Mouse (Mus musculus): ENCODE measurements at regions not wholly inside any gene's neighbourhood (a gene's known extent, or its start where the extent isn't known, plus 50 kb on each side); places are given as distances from the start of the nearest gene placed in this dataset.

- H3K36me3 ChIP-seq: no peaks in the 10 kb centered on the region
- no peaks in the 10 kb centered on the region for H3K9me3 ChIP-seq
- no peaks in the 10 kb centered on the region for H3K4me1 ChIP-seq (replicated peaks)
- no peak overlapping the region for H3K4me2 ChIP-seq (replicated peaks)
- 83% methylated on average over 9 of the region's 9 CpGs for WGBS
- ATAC-seq: no peak
- H3K27me3 ChIP-seq (replicated peaks): no peaks in the 10 kb centered on the region
- H3K4me3 ChIP-seq (replicated peaks): no peak overlapping the region
- no peak overlapping the region for H3K27ac ChIP-seq
- no peak overlapping the region for H3K9ac ChIP-seq
These were observed 55.1 kb upstream of the Tab2 start for GRCm38 (mm10) chr10:8011138-8011537.

- no peak for ATAC-seq
- Histone ChIP-seq H3K9ac (no peak overlapping the region), H3K4me2 (replicated peaks) (no peak overlapping the region), H3K27me3 (replicated peaks) (no peaks in the 10 kb centered on the region), H3K4me3 (replicated peaks) (no peak overlapping the region), H3K36me3 (no peaks in the 10 kb centered on the region), H3K27ac (no peak overlapping the region), H3K9me3 (no peaks in the 10 kb centered on the region), H3K4me1 (replicated peaks) (no peaks in the 10 kb centered on the region)
- 76% methylated on average over 1 of the region's 1 CpGs for WGBS
These were observed 53.8 kb upstream of the Tab2 start for GRCm38 (mm10) chr10:8009855-8010254.

- H3K4me1 ChIP-seq (replicated peaks): no peaks in the 10 kb centered on the region
- ATAC-seq: no peak
- H3K9ac ChIP-seq: no peak overlapping the region
- WGBS: 72% methylated on average over 3 of the region's 3 CpGs
- no peaks in the 10 kb centered on the region for H3K27me3 ChIP-seq (replicated peaks)
- H3K36me3 ChIP-seq: no peaks in the 10 kb centered on the region
- H3K4me2 ChIP-seq (replicated peaks): no peak overlapping the region
- H3K27ac ChIP-seq: no peak overlapping the region
- H3K9me3 ChIP-seq: no peaks in the 10 kb centered on the region
- H3K4me3 ChIP-seq (replicated peaks): no peak overlapping the region
These were observed 51.9 kb upstream of the Tab2 start for GRCm38 (mm10) chr10:8007990-8008368.

GRCm38 (mm10) chr10:8007286-8007989 lies 51.4 kb upstream of the Tab2 start:
- no peak for ATAC-seq
- Histone ChIP-seq H3K36me3 (no peaks in the 10 kb centered on the region), H3K27me3 (replicated peaks) (no peaks in the 10 kb centered on the region), H3K4me1 (replicated peaks) (no peaks in the 10 kb centered on the region), H3K9ac (no peak overlapping the region), H3K4me2 (replicated peaks) (no peak overlapping the region), H3K9me3 (no peaks in the 10 kb centered on the region), H3K4me3 (replicated peaks) (no peak overlapping the region), H3K27ac (no peak overlapping the region)
- 86% methylated on average over 5 of the region's 5 CpGs for WGBS
